ENCODE assay signal across 27 mouse cellular contexts in the genomic region with DNA sequence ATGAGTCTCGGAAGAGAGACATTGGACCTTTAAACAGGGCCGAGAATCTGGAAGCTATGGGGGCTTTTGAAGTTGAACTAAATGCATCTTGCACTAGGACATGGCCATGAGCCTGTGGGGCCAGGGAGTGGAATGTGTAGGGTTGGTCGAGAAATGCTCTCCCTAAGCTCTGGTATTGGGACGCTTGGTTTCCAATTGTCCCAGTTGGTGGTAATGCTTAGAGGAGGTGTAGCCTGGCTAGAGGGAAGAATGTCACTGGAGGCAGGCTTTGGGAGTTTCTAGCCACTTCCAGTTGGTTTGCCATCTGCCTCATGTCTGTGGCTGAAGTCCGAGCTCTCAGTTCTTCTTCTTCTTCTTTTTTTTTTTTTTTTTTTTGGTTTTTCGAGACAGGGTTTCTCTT. TPM values are rescaled to one million over a fixed set of nuclear protein-coding genes. Genes with fewer than 3 reads are reported as not detected.
"Had no signal": no experiment of that assay in that cellular context is flagged by ENCODE, and none has a peak within 500 bp of the region (broad histone marks: within the 10 kb centered on the region; RNA-seq: fewer than 3 reads in every experiment).

No protein-coding gene starts in this region.

- H3K36me3 ChIP-seq: limb, embryonic 10.5 days; limb, embryonic 13.5 days; liver, embryonic 12.5 days; liver, embryonic 15.5 days; lung, embryonic 15.5 days; midbrain, embryonic 10.5 days; midbrain, embryonic 13.5 days; stomach, embryonic 15.5 days had no signal

- H3K27me3 ChIP-seq: limb, embryonic 13.5 days; liver, embryonic 12.5 days; liver, embryonic 15.5 days; lung, embryonic 15.5 days; midbrain, embryonic 13.5 days; stomach, embryonic 15.5 days had no signal

- DNase-seq: kidney, postnatal 25 days; layer of hippocampus, adult 9-11 months; liver; lung, adult 18-20 months; lung, postnatal 10 days; lung, postnatal 36 days; right cerebral cortex, adult 18-20 months; right cerebral cortex, postnatal 14 days; spleen, adult 18-20 months; thymus, adult 18-20 months; thymus, postnatal 36 days had no signal

- H3K9ac ChIP-seq: limb, embryonic 13.5 days; liver, embryonic 12.5 days; liver, embryonic 15.5 days; lung, embryonic 15.5 days; midbrain, embryonic 13.5 days; stomach, embryonic 15.5 days had no signal

- H3K4me1 ChIP-seq: limb, embryonic 13.5 days; liver, embryonic 12.5 days; liver, embryonic 15.5 days; lung, embryonic 15.5 days; megakaryocyte, embryonic 14.5 days; midbrain, embryonic 10.5 days; midbrain, embryonic 13.5 days; stomach, embryonic 15.5 days had no signal

- H3K9me3 ChIP-seq: limb, embryonic 10.5 days; limb, embryonic 13.5 days; liver, embryonic 12.5 days; liver, embryonic 15.5 days; lung, embryonic 15.5 days; midbrain, embryonic 10.5 days; midbrain, embryonic 13.5 days; stomach, embryonic 15.5 days had no signal

- H3K27ac ChIP-seq: kidney, postnatal 0 days; layer of hippocampus, adult 2 months; limb, embryonic 10.5 days; limb, embryonic 13.5 days; liver, embryonic 12.5 days; liver, embryonic 15.5 days; lung, embryonic 15.5 days; midbrain, embryonic 10.5 days; midbrain, embryonic 13.5 days; stomach, embryonic 15.5 days had no signal

- H3K4me3 ChIP-seq: layer of hippocampus, adult 2 months; limb, embryonic 10.5 days; limb, embryonic 13.5 days; liver, embryonic 12.5 days; liver, embryonic 15.5 days; lung, embryonic 15.5 days; megakaryocyte, embryonic 14.5 days; midbrain, embryonic 10.5 days; midbrain, embryonic 13.5 days; stomach, embryonic 15.5 days had no signal

RNA-seq across cellular contexts. Expression of gene Tmem45b, which starts 24.9 kb away (rescaled TPM):
- total RNA-seq: layer of hippocampus, adult 2 months; layer of hippocampus, postnatal 25 days; left cerebral cortex, adult 18-20 months; left cerebral cortex, postnatal 25 days; midbrain, postnatal 0 days had no signal
- polyA plus RNA-seq: limb, embryonic 10.5 days; limb, embryonic 13.5 days; liver, embryonic 12.5 days; midbrain, embryonic 10.5 days; neural tube, embryonic 11.5 days had no signal
